Mouse (Mus musculus) liver, embryonic 14.5 days (tissue): Measurements from ENCODE around the gene Olfr523. TPM values are rescaled to one million over a fixed set of nuclear protein-coding genes. Genes with fewer than 3 reads are reported as not detected.

Source experiments
- ATAC-seq: fragments of 200-750 bp; cut with Nextera tagmentation; 2 replicates; pipeline ENCODE4 v1.8.0; 2017; ENCODE audit warnings: moderate number of reproducible peaks, mild to moderate bottlenecking, moderate library complexity; ENCODE audit not compliant: insufficient read depth
- DNase-seq, 3 experiments: peaks; one replicate each; pipeline ENCODE4 v3.0.0-alpha.2; 2012 to 2013; ENCODE audit warnings: low read depth in 3 of 3, low spot score in 3 of 3
- H3K27ac ChIP-seq: fragments of 300-500 bp; sonication (generic); 2 replicates; pipeline ENCODE4 v1.5.1; 2014; ENCODE audit warnings: moderate library complexity, mild to moderate bottlenecking, control low read depth, inconsistent platforms
- H3K27me3 ChIP-seq: fragments of 300-500 bp; sonication (generic); 2 replicates; pipeline ENCODE4 v1.6.1; 2014; ENCODE audit warnings: mild to moderate bottlenecking, low read length, moderate library complexity; ENCODE audit not compliant: control insufficient read depth, insufficient read depth
- H3K36me3 ChIP-seq: fragments of 300-500 bp; sonication (generic); replicated peaks from 2 replicates; pipeline ENCODE4 v1.6.1; 2014; ENCODE audit warnings: low read depth; ENCODE audit not compliant: control insufficient read depth, insufficient read depth
- H3K4me1 ChIP-seq, 2 experiments: fragments of 200-500 bp in 1 of 2; fragments of 300-500 bp in 1 of 2; sonication (generic) in 1 of 2; replicated peaks; 2 replicates each; pipeline ENCODE4 v1.6.1; 2012 to 2014; ENCODE audit warnings: antibody characterized with exemption in 1 of 2, inconsistent platforms in 1 of 2, low read length in 1 of 2; ENCODE audit not compliant: control insufficient read depth in 2 of 2, insufficient read depth in 2 of 2
- H3K4me2 ChIP-seq: fragments of 300-500 bp; sonication (generic); 2 replicates; pipeline ENCODE4 v1.6.1; 2014; ENCODE audit warnings: low read depth, mild to moderate bottlenecking, control low read depth, moderate library complexity
- H3K4me3 ChIP-seq, 2 experiments: fragments of 200-500 bp in 1 of 2; fragments of 300-500 bp in 1 of 2; sonication (generic) in 1 of 2; 2 replicates each; pipeline ENCODE4 v1.5.1; 2012 to 2014; ENCODE audit warnings: low read depth in 2 of 2, low read length in 2 of 2, mild to moderate bottlenecking in 2 of 2, control low read depth in 1 of 2, inconsistent platforms in 1 of 2, moderate library complexity in 1 of 2; ENCODE audit not compliant: insufficient read depth in 1 of 2
- H3K9ac ChIP-seq: fragments of 300-500 bp; sonication (generic); replicated peaks from 2 replicates; pipeline ENCODE4 v1.6.1; 2014; ENCODE audit warnings: mild to moderate bottlenecking, control low read depth, moderate library complexity
- H3K9me3 ChIP-seq: fragments of 300-500 bp; sonication (generic); 2 replicates; pipeline ENCODE4 v1.6.1; 2016; ENCODE audit warnings: low read length, mixed read lengths; ENCODE audit not compliant: control insufficient read depth
- CTCF ChIP-seq: IDR thresholded peaks from 2 replicates; pipeline ENCODE4 v1.5.1; 2016; ENCODE audit warnings: antibody characterized with exemption, low read depth, control low read depth
- EP300 ChIP-seq: IDR thresholded peaks from 2 replicates; pipeline ENCODE4 v1.6.1; 2016; ENCODE audit warnings: antibody characterized with exemption, low read depth
- WGBS: fragments of 180-500 bp; shearing (Covaris S2); extraction: QIAGEN DNeasy Blood & Tissue Kit; methylation state at CpG from one replicate; pipeline ENCODE4 v1.1.7; 2014; ENCODE audit not compliant: insufficient replicate concordance; 5-methylcytosine and 5-hydroxymethylcytosine counted together
- polyA plus RNA-seq, 2 experiments: library from polyadenylated mRNA; depleted of rRNA in 1 of 2; stranded (reverse) in 1 of 2; unstranded in 1 of 2; fragments of >200 nt; fragmentation: Nextera tagmentation in 1 of 2; extraction: Ambion mirVana in 1 of 2; gene quantifications; 2 replicates each; pipeline versions ENCODE4 v1.2.1 to v1.2.3; 2012 to 2014

The Olfr523 gene
- polyA plus RNA-seq, 2 experiments, result not detected

GRCm38 (mm10) chr7:140220375-140220774 lies 47.4 kb downstream of the Olfr523 start:
- DNase-seq (no peak), ATAC-seq (no peak)
- Histone ChIP-seq H3K9ac (no peak overlapping the region), H3K36me3 (no peaks in the 10 kb centered on the region), H3K9me3 (no peaks in the 10 kb centered on the region), H3K27ac (no peak overlapping the region), H3K27me3 (no peaks in the 10 kb centered on the region), H3K4me2 (no peak overlapping the region), H3K4me3 (no peak overlapping the region), H3K4me1 (peaks cover 0 to 2% of the 10 kb centered on the region in 2 experiments; a peak in 1 of 4 replicates)
- TF ChIP-seq EP300, result no peak
- no peak for TF ChIP-seq CTCF
- 52% methylated on average over 4 of the region's 4 CpGs for WGBS

DNA sequence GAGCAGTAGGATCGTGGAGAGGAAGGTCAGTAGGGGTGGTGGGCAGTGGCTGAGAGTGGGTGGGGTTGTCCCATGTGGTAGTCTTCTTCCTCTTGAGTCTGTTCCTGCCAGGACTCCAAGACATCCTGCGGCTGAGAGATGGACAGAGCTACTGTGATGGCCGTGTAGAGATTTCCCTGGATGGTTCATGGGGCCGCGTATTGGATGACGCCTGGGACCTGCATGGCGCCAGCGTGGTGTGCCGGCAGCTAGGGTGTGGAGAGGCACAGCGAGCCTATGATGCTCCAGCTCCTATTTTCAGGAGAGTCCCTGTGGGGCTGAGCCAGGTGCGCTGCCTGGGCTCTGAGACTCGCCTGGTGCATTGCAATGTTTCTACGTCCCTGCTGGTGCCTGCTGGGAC lies 51.2 kb downstream of the Olfr523 start:
- Histone ChIP-seq H3K9ac (no peak overlapping the region), H3K4me3 (no peak overlapping the region), H3K27ac (no peak overlapping the region), H3K4me1 (no peaks in the 10 kb centered on the region), H3K4me2 (no peak overlapping the region), H3K9me3 (no peaks in the 10 kb centered on the region), H3K27me3 (no peaks in the 10 kb centered on the region), H3K36me3 (no peaks in the 10 kb centered on the region)
- TF ChIP-seq EP300, result no peak
- no peak for TF ChIP-seq CTCF
- ATAC-seq, result no peak
- 66% methylated on average over 13 of the region's 13 CpGs for WGBS
- DNase-seq, result no peak

Other genes with a start within 250 kb of the Olfr523 start
- gene Utf1, start 229.4 kb upstream of the Olfr523 start, polyA plus RNA-seq (2012; rRNA removed), result not detected in 2 replicates
- not detected in 2 replicates for gene Utf1, start 229.4 kb upstream of the Olfr523 start, polyA plus RNA-seq (2014; fragmentation: Nextera tagmentation; extraction: Ambion mirVana)
- gene 6430531B16Rik, start 194.5 kb upstream of the Olfr523 start, polyA plus RNA-seq (2012; rRNA removed), result 0.04 TPM in 1 of 2 replicates, not detected in the other
- gene 6430531B16Rik, start 194.5 kb upstream of the Olfr523 start, polyA plus RNA-seq (2014; fragmentation: Nextera tagmentation; extraction: Ambion mirVana), result not detected in 2 replicates
- gene Adam8, start 180.7 kb upstream of the Olfr523 start, polyA plus RNA-seq (2012; rRNA removed), result 0.83 and 0.98 TPM in 2 replicates
- gene Adam8, start 180.7 kb upstream of the Olfr523 start, polyA plus RNA-seq (2014; fragmentation: Nextera tagmentation; extraction: Ambion mirVana), result 0.34 and 0.46 TPM in 2 replicates
- 19.8 and 25.6 TPM in 2 replicates for gene Zfp511, start 136.8 kb upstream of the Olfr523 start, polyA plus RNA-seq (2012; rRNA removed)
- 16.9 and 20.0 TPM in 2 replicates for gene Zfp511, start 136.8 kb upstream of the Olfr523 start, polyA plus RNA-seq (2014; fragmentation: Nextera tagmentation; extraction: Ambion mirVana)
- 17.4 and 19.3 TPM in 2 replicates for gene Tubgcp2, start 136.5 kb upstream of the Olfr523 start, polyA plus RNA-seq (2012; rRNA removed)
- 21.6 and 25.3 TPM in 2 replicates for gene Tubgcp2, start 136.5 kb upstream of the Olfr523 start, polyA plus RNA-seq (2014; fragmentation: Nextera tagmentation; extraction: Ambion mirVana)
- gene Msx3, start 124.1 kb upstream of the Olfr523 start, polyA plus RNA-seq (2012; rRNA removed), result not detected in 2 replicates
- not detected in 2 replicates for gene Msx3, start 124.1 kb upstream of the Olfr523 start, polyA plus RNA-seq (2014; fragmentation: Nextera tagmentation; extraction: Ambion mirVana)
- gene Caly, start 90.7 kb upstream of the Olfr523 start, polyA plus RNA-seq (2012; rRNA removed), result 0.19 TPM in 1 of 2 replicates, not detected in the other
- gene Caly, start 90.7 kb upstream of the Olfr523 start, polyA plus RNA-seq (2014; fragmentation: Nextera tagmentation; extraction: Ambion mirVana), result not detected in 2 replicates
- 0.87 TPM in 1 of 2 replicates, not detected in the other for gene Prap1, start 79.8 kb upstream of the Olfr523 start, polyA plus RNA-seq (2012; rRNA removed)
- gene Prap1, start 79.8 kb upstream of the Olfr523 start, polyA plus RNA-seq (2014; fragmentation: Nextera tagmentation; extraction: Ambion mirVana), result not detected in 2 replicates
- 6.3 and 6.7 TPM in 2 replicates for gene Fuom, start 70.8 kb upstream of the Olfr523 start, polyA plus RNA-seq (2012; rRNA removed)
- gene Fuom, start 70.8 kb upstream of the Olfr523 start, polyA plus RNA-seq (2014; fragmentation: Nextera tagmentation; extraction: Ambion mirVana), result 7.7 and 9.2 TPM in 2 replicates
- 4.2 and 5.4 TPM in 2 replicates for gene Paox, start 57.4 kb upstream of the Olfr523 start, polyA plus RNA-seq (2012; rRNA removed)
- 10.4 and 10.5 TPM in 2 replicates for gene Paox, start 57.4 kb upstream of the Olfr523 start, polyA plus RNA-seq (2014; fragmentation: Nextera tagmentation; extraction: Ambion mirVana)
- 36.5 and 45.7 TPM in 2 replicates for gene Echs1, start 56.7 kb upstream of the Olfr523 start, polyA plus RNA-seq (2012; rRNA removed)
- 97.2 and 99.0 TPM in 2 replicates for gene Echs1, start 56.7 kb upstream of the Olfr523 start, polyA plus RNA-seq (2014; fragmentation: Nextera tagmentation; extraction: Ambion mirVana)
- 10.1 and 14.6 TPM in 2 replicates for gene Mtg1, start 35.7 kb upstream of the Olfr523 start, polyA plus RNA-seq (2012; rRNA removed)
- 17.3 and 18.5 TPM in 2 replicates for gene Mtg1, start 35.7 kb upstream of the Olfr523 start, polyA plus RNA-seq (2014; fragmentation: Nextera tagmentation; extraction: Ambion mirVana)
- 0.01 TPM in 1 of 2 replicates, not detected in the other for gene Sprn, start 18.3 kb upstream of the Olfr523 start, polyA plus RNA-seq (2012; rRNA removed)
- gene Sprn, start 18.3 kb upstream of the Olfr523 start, polyA plus RNA-seq (2014; fragmentation: Nextera tagmentation; extraction: Ambion mirVana), result not detected in 2 replicates
- not detected in 2 replicates for gene Olfr522, start 8.5 kb upstream of the Olfr523 start, polyA plus RNA-seq (2012; rRNA removed)
- gene Olfr522, start 8.5 kb upstream of the Olfr523 start, polyA plus RNA-seq (2014; fragmentation: Nextera tagmentation; extraction: Ambion mirVana), result not detected in 2 replicates
- not detected in 2 replicates for gene Olfr524, start 32.7 kb downstream of the Olfr523 start, polyA plus RNA-seq (2012; rRNA removed)
- not detected in 2 replicates for gene Olfr524, start 32.7 kb downstream of the Olfr523 start, polyA plus RNA-seq (2014; fragmentation: Nextera tagmentation; extraction: Ambion mirVana)
- gene Cd163l1, start 45.0 kb downstream of the Olfr523 start, polyA plus RNA-seq (2012; rRNA removed), result 0.03 and 0.07 TPM in 2 replicates
- not detected in 2 replicates for gene Cd163l1, start 45.0 kb downstream of the Olfr523 start, polyA plus RNA-seq (2014; fragmentation: Nextera tagmentation; extraction: Ambion mirVana)
- gene 5830411N06Rik, start 74.1 kb downstream of the Olfr523 start, polyA plus RNA-seq (2012; rRNA removed), result not detected in 2 replicates
- gene 5830411N06Rik, start 74.1 kb downstream of the Olfr523 start, polyA plus RNA-seq (2014; fragmentation: Nextera tagmentation; extraction: Ambion mirVana), result not detected in 2 replicates
- gene Olfr525, start 147.6 kb downstream of the Olfr523 start, polyA plus RNA-seq (2012; rRNA removed), result not detected in 2 replicates
- gene Olfr525, start 147.6 kb downstream of the Olfr523 start, polyA plus RNA-seq (2014; fragmentation: Nextera tagmentation; extraction: Ambion mirVana), result not detected in 2 replicates
- gene Olfr527, start 160.8 kb downstream of the Olfr523 start, polyA plus RNA-seq (2012; rRNA removed), result not detected in 2 replicates
- not detected in 2 replicates for gene Olfr527, start 160.8 kb downstream of the Olfr523 start, polyA plus RNA-seq (2014; fragmentation: Nextera tagmentation; extraction: Ambion mirVana)
- gene Olfr60, start 188.5 kb downstream of the Olfr523 start, polyA plus RNA-seq (2012; rRNA removed), result not detected in 2 replicates
- not detected in 2 replicates for gene Olfr60, start 188.5 kb downstream of the Olfr523 start, polyA plus RNA-seq (2014; fragmentation: Nextera tagmentation; extraction: Ambion mirVana)
- not detected in 2 replicates for gene Olfr530, start 203.1 kb downstream of the Olfr523 start, polyA plus RNA-seq (2012; rRNA removed)
- gene Olfr530, start 203.1 kb downstream of the Olfr523 start, polyA plus RNA-seq (2014; fragmentation: Nextera tagmentation; extraction: Ambion mirVana), result not detected in 2 replicates
- gene Olfr531, start 229.7 kb downstream of the Olfr523 start, polyA plus RNA-seq (2012; rRNA removed), result not detected in 2 replicates
- not detected in 2 replicates for gene Olfr531, start 229.7 kb downstream of the Olfr523 start, polyA plus RNA-seq (2014; fragmentation: Nextera tagmentation; extraction: Ambion mirVana)
- not detected in 2 replicates for gene Olfr532, start 248.4 kb downstream of the Olfr523 start, polyA plus RNA-seq (2012; rRNA removed)
- not detected in 2 replicates for gene Olfr532, start 248.4 kb downstream of the Olfr523 start, polyA plus RNA-seq (2014; fragmentation: Nextera tagmentation; extraction: Ambion mirVana)